Mouse (Mus musculus): Measurements from ENCODE around the gene Trak1. TPM values are rescaled to one million over a fixed set of nuclear protein-coding genes. Genes with fewer than 3 reads are reported as not detected.
"Not testable (repeated sequence)": the region's sequence is repeated elsewhere in the genome, so short reads cannot be mapped to it uniquely, and the experiment has no call there.

Trak1 gene
- total RNA-seq, 2 experiments from 2014 or later, result 323 to 335 TPM

GRCm38 (mm10) chr9:121445364-121445763, 148.1 kb downstream of the Trak1 start:
- DNase-seq, result peak in 1 of 2 experiments; percentile 37
- intact Hi-C loops (cut with DNase I), result loop anchor here (5.0 kb wide), 1 partner anchor 198 kb away; no protein-coding TSS in a partner anchor

DNA sequence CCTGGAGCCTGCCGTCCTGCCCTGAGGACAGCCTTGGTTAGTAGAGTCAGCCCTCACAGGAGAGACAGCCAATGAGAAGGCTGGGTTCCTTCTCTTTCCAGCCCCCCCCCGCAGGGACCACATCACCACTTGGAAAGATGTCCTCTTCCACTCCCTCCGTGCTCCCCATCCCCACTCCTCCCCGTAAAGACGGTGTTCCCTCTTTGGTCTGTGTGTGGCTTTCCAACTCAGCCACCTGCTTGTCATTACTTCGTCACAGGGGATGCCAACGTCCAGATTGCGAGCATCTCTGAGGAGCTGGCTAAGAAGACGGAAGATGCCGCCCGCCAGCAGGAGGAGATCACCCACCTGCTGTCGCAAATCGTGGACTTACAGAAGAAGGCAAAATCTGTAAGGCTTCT, 149.1 kb downstream of the Trak1 start:
- intact Hi-C loops (cut with DNase I), result loop anchor here (2.0 to 5.0 kb wide), 2 partner anchors 62 to 199 kb away; no protein-coding TSS in a partner anchor
- DNase-seq, result no peak

- DNase-seq, result not testable (repeated sequence)
- intact Hi-C loops (cut with DNase I), result loop anchor here (5.0 kb wide), 1 partner anchor 170 kb away; no protein-coding TSS in a partner anchor
Measured at GRCm38 (mm10) chr9:121452342-121452942, 155.1 kb downstream of the Trak1 start.

- intact Hi-C loops (cut with DNase I), result loop anchor here (5.0 kb wide), 1 partner anchor 173 kb away; no protein-coding TSS in a partner anchor
- DNase-seq, result no peak
Measured at GRCm38 (mm10) chr9:121454891-121455290, 157.6 kb downstream of the Trak1 start.

DNA sequence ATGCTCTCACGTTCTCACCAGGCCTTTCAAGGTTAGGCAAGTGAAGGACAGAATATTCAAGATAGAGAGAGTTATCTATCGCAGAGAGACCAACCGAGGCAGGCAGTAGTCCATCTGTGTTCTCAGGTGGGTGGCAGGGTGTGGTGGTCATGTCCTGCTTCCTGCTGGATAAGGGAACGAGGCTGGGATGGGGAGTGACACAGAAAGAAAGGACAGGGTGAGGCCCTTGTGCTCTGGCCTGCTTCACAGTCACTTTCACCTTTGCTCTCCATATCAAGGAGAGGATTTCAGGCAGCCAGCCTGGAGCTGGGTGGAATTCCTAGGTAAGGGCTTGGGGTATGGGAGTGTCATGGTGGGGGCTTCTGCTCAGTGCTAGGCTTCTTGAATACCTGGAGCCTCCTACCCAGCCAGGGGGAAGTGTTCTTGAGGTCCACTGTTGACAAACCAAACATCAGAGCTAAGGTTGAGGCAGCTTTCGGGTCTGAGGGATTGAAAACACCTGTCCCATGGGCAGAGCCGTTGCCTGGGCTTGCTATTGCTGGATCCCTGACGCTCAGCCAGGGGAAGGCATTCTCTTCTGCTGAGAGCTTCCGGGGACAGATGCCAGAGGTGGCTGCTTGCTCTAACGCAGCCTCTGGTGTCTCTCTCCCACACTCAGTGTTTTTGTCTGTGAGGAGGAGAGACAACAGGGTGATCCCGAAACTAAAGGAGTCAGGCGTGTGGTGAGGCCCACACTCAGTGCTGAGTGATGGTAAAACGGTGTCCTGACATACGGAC, 159.6 kb downstream of the Trak1 start:
- peak; percentile 27 to 59 for DNase-seq
- intact Hi-C loops (cut with DNase I), result no loop called here

GRCm38 (mm10) chr9:121458466-121458865, 161.2 kb downstream of the Trak1 start:
- intact Hi-C loops (cut with DNase I), result no loop called here
- peak; percentile 66 to 70 for DNase-seq

- no peak for DNase-seq
- intact Hi-C loops (cut with DNase I), result no loop called here
Measured at GRCm38 (mm10) chr9:121459950-121460349, 162.6 kb downstream of the Trak1 start.

GRCm38 (mm10) chr9:121460527-121460926, 163.2 kb downstream of the Trak1 start:
- DNase-seq, result no peak
- intact Hi-C loops (cut with DNase I), result no loop called here

- peak; percentile 35 to 42 for DNase-seq
- intact Hi-C loops (cut with DNase I), result no loop called here
Measured at GRCm38 (mm10) chr9:121467460-121467859, 170.2 kb downstream of the Trak1 start.

GRCm38 (mm10) chr9:121469711-121470110, 172.4 kb downstream of the Trak1 start:
- DNase-seq, result no peak
- intact Hi-C loops (cut with DNase I), result no loop called here

DNA sequence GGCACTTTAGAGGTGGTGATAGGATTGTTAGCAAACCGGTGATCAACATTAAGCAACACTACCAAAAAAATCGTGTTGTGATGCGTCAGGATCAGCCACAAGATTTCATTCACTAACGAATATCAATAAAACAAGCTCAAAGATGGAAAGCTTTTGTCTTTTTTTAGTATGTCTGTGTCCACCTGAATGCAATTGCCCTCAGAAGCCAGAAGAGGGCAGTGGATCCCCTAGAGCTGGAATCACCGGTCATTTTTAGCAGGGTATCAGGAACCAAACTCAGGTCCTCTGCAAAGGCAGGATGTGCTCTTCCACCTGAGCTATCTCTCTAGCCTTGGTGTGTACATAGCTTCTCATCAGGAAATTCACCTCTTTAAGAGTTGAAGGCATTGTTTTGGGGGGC, 177.5 kb downstream of the Trak1 start:
- intact Hi-C loops (cut with DNase I), result loop anchor here (5.0 kb wide), 2 partner anchors 198 to 227 kb away; no protein-coding TSS in a partner anchor

DNA sequence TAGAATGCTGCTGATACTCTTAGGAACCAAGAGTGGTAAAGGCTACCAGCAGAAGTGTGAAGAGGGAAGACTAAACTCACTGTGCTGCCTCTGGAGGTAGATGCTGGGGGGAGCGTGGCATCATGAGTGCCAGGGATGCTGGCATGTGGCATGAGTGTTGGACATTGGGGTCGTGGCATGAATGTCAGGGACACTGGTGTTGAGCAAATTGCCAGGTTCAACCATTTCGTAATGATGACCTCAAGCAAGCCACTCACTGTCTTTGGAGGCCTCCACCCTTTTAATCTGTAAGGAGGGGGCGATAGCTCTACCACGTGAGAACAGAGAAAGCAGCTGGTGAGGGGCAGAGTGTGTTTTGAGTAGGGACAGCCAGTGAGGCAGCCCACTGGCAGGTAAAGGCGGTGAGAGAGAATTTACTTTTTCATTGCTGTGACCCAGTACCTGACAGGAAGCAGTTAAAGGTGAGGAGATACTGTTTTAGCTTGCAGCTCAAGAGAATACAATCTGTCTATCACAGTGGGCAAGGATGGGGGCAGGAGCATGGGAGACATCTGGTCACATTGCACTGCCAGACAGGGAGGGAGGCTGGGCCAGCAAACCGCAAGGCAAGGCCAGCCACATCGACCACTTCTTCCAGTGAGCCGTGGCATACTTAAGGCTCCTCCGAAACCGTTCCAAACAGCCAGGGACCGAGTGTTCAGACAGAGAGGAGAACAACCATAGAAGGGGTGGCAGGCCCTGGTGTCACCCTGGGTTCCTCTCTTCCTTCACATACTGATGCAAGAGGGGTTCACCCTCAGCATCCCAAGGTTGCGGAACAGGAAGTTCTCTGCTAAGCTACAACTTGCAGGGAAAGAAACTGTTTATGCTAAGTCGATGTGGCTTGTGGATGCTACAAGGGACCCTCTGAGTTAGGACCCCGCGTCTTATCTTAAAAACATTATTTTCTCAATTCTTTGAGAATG, 178.5 kb downstream of the Trak1 start:
- intact Hi-C loops (cut with DNase I), result loop anchor here (5.0 kb wide), 2 partner anchors 197 to 228 kb away; no protein-coding TSS in a partner anchor
- no peak for DNase-seq

More for the DNA sequence above, 177.5 kb downstream of the Trak1 start:
- no peak for DNase-seq

- intact Hi-C loops (cut with DNase I), result loop anchor here (1.0 to 5.0 kb wide), 3 partner anchors 128 to 230 kb away; no protein-coding TSS in a partner anchor
- DNase-seq, result peak; percentile 75 to 86
Measured at GRCm38 (mm10) chr9:121477305-121477911, 180.1 kb downstream of the Trak1 start.

- intact Hi-C loops (cut with DNase I), result loop anchor here (5.0 kb wide), 2 partner anchors 193 to 232 kb away; no protein-coding TSS in a partner anchor
- peak; percentile 54 to 77 for DNase-seq
Measured at GRCm38 (mm10) chr9:121479453-121479852, 182.2 kb downstream of the Trak1 start.

DNA sequence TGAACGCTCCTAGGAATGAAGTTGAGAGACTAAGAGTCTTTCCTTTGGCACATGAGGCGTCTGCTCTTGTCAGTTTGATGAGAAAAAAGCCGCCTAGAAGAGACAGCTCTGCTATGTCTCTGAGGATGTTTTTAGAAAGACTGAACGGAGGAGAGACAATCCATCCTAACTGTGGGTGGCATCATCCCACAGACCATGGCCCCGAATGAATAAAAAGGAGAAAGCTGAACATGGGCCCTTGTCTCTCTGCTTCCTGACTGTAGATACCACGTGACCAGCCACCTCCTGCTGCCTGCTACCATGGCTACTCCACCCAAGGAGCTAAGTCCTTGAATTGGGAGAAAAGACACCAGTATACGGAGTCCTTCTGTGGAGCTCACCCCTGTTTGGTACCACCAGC, 189.9 kb downstream of the Trak1 start:
- intact Hi-C loops (cut with DNase I), result no loop called here
- DNase-seq, result no peak

GRCm38 (mm10) chr9:121491592-121492240, 194.4 kb downstream of the Trak1 start:
- no peak for DNase-seq
- intact Hi-C loops (cut with DNase I), result no loop called here

GRCm38 (mm10) chr9:121494006-121494767, 196.9 kb downstream of the Trak1 start:
- DNase-seq, result no peak
- intact Hi-C loops (cut with DNase I), result no loop called here

- DNase-seq, result peak; percentile 39 to 51
- intact Hi-C loops (cut with DNase I), result no loop called here
Measured at GRCm38 (mm10) chr9:121495529-121495928, 198.2 kb downstream of the Trak1 start, which contains the start of gene Cck. TSS of gene Cck (minus strand) at chr9:121495694.
